Mouse (Mus musculus): ENCODE data around the gene Ccdc124.

Ccdc124 gene

DNA sequence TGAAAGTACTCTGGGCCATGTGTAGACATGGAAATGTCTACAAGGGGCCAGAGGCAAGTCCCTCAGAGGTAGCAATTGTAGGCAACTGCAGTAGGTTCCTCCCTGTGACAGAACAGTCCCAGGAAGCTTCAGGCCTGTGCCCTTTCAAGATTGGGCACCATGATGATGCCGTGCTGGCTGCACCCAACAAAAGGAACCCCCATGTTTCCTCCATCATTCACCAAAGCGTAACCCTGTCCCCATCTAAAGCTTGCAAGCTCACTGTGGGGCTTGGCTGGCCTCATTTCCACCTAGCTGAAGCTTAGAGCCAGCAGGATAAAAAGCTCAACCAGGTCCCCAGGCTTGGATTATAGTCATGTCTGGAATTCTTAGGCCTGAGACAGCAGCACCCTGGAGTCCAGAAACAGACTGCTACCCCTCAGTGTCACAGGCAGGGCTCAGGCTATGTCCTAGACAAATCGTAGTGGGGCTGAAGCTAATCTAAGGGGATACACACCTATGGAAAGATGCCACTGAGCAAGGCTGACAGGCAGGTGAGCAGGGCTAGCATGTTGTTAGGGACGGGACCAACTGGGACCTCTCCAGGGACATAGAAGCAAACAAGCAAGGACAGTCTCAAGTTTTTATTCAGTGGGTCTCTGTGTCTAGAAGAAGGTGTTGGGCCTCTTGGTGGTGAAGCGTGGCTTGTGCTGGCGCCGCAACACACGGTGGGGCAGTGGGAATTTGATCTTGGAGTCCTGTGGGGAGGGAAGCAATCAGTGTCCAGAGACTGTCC lies 21.2 kb upstream of the Ccdc124 start:
- no peak for DNase-seq

DNA sequence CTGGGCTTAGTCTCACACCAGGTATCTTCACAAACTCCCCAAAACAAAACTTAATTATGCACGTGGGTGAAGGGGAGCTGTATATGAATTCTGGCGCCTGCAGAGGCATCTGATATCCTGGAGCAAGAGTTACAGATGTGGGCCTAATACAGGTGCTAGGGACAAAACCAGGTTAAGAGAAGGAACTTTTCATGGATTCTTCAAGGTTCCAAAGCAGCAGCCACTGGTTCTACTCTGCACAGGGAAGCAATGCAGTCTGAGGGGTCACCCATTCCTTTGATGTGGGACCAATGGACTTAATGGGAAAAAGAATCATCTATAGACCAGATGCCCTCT lies 20.6 kb upstream of the Ccdc124 start:
- DNase-seq = no peak

DNA sequence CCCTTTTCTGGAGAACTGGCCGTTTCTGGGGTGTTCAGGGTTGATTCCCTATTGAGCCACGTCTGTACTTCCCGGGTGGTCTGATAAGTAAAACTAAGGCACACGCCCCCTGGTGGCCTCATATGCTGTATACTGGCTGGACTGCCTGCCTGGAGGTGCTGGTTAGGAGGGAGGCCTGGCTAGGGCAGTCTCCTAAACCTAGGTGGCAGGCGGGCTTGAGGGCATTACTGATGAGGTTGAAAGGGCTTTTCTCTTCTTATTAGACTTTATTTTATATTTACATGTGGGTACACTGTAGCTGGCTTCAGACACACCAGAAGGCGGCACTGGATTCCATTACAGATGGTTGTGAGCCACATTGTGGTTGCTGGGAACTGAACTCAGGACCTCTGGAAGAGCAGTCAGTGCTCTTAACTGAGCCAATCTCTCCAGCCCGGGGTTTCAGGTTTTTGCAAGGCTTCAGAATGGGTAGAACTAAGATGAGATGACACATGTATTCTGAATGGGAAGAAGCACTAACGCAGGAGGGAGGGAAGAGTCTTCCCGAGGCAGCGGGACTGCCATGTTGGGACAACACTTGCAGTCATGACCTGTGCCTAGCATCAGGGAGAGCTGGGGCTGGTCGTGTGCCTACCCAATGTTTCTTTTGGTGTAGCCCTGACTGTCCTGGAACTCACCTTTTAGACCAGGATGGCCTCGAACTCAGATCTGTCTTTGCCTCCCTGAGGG lies 20.1 kb upstream of the Ccdc124 start:
- peak; percentile 73 for DNase-seq

DNA sequence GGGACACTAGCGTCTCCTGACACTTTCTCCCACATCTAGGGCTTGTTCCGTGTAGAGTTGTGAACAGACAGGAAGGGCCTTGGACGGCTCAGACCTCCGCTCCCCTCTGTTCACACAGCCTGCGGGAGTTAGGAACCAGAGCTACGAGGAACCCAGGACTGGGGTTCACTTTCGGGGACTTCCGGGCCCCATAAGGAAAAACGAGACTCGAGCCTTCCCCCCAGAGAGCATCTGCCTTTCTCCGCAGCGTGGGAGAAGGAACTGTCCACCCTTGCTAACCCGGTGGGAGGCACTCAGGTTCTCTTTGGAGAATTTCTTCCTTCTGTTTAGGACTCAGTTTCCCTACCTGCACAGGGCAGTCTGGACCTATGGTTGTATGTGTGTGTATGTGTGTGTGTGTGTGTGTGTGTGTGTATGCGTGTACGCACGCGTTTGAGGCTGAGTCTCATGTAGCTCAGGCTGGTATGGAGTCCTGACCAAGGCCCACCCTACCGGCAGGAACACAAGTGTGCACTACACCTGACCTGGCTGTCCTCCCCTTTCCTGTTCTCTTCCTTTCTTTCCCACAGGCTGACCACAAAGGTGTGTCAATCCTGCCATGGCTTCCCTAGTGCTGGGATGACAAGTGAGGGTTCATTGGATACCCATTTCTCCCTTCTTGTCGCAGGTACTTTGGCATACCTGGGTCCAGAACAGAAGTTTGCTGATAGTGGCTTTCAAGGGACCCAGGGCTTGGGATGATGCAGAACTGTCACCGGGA lies 19.3 kb upstream of the Ccdc124 start:
- DNase-seq = no peak

DNA sequence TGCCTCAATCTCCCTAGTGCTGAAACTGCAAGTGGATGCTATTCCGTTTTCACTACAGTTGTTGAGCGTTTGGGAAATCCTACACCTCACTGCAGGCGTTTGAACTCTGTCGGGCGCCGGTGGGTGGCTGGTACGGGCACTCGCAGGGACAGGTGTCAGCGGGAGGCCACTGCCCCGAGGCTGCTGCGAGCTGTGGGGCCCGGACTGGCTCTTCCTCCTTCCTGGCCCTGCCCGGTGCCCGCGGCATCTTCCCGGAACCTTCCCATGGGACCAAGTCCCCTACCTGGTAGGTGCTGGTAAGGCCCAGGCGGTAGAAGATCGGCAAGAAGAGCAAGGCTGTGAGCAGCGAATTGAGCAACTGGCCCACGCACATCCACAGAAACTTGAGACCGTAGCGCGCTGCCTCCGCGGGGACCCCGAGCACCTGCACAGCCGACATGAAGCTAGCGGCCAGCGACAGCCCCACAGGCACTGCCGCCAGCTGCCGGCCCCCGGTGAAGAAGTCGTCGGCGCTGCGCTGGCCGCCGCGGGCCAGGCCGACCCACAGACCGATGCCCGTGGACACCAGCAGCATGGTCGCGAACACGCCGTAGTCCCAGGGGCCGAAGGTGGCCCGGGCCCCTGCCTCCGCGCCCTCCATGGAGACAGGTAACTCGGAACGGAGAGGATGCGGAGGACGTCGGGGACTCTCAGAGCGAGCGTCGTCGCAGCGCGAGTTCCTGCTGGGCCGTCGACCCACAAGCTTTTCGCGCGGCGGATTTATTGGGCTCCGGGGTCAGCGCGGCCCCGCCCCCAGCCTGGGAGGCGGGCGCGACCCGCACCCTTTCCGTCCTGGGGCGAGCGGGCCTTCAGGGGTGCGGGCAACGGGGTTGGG lies 18.5 kb upstream of the Ccdc124 start, which contains the start of gene Slc5a5:
TSS of gene Slc5a5 (minus strand) at position 736 of the 874 bp plus-strand sequence.
- no peak for DNase-seq

DNA sequence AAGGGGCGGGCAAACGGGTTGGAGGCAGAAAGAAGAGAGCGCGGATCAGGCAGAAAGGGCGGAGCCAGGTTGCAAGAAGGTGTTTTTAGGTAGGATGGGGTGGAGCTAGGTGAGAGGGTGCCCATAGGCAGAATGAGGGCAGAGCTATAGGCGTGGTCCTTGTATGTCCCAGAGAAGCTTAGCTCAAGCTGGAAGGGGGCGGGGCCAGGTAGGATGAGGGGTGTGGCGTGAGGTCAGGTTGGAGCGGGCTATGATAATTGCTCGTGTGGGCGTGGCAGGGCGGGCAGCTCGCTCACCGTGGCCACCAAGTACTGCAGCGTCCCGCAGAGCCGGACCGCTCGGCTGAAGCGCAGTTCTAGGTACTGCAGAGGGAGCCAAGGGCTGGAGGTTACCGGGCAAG lies 17.6 kb upstream of the Ccdc124 start:
- peak; percentile 64 for DNase-seq

DNA sequence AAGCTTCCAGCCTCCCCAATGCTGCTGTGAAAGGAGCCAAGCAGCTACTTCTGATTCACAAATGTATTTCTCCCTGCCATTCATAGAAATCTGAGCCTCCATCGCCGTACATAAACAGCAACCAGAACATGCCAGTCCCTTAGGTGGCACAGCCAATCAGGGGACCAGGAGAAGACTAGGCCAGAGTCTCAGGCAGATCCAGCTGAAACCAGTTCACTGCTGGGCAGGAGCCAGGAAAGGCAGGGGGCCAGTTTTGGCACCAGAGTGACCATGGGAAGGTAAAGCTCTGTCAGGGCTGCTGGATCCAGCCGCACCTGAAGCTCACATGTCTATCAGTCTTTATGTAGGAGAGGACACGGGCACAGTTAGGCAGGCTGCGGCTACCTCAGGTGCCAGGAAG lies 16.9 kb upstream of the Ccdc124 start:
- peak; percentile 46 for DNase-seq

DNA sequence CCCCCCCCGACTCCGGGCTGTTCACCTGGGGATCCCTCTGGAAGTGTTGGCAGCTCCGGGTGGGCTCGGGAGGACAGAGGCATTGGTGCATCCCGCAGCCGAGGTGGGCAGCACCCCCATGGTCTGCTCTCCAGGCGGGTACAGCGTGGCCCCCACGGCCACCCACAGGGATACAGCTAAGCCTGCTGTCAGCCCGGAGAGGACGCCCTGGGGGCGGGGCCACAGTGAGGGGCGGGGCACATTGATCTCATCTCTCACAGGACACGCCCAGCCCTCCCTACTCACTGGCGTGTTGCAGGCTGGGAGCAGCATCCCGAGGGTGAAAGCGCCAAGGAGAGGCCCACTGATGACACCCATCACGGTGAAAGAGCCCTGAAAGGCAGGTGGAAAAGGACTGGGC lies 13.9 kb upstream of the Ccdc124 start:
- no peak for DNase-seq

DNA sequence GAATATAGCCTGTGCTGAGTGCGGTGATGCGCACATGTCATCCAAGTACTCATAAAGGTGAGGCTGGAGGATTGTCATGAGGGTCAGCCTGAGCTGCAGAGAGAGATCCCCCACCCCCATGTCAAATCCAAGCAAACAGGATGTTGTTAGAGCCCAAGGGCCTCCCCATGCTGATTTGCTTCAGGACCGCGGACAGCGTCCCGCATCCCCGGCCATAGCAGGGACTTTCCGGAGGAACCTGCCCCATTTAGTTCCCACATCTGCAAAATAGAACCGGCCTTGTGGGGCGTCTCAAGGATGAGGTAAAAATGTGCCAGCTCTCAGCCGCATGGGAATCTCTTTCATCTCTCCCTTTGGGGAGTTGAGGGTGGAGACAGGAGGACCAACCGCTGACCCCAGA lies 11.9 kb upstream of the Ccdc124 start:
- DNase-seq = no peak

DNA sequence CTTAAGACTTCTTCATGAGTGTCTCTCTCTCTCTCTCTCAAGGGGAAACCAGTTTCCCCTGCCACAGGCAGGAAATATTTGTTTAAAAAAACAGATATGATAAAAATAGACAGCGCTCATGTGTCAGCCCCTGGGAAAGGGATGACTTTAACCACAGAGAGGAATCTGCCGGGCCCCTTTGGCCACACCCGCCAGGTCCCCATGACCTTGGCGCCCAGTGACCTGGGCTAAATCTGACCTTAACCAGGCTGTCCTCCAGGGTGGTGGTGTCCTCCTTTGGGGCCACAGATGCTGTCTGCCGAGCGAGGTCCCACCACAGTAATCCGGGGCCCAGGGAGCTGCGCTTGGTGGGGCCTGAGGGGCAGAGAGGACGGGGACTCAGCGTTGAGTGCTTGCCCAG lies 10.9 kb upstream of the Ccdc124 start:
- no peak for DNase-seq

DNA sequence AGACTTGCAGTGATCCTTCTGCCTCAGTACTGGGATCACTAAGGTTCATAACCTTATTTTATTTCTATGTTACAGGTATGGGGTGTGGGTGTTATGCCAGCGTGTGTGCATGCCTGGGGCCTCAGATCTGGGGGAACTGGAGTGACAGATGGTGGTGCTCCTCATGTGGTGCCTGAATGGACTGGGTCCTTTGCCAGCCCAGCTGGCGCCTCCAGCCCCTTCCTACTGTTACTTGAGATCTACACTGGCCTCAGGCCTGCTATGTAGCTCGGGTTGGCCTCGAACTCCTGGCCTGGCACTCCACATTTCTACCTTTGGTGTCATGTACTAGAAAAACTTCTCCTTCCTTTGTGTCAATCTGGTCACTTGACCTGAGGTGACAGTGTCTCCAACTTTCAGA lies 10.5 kb upstream of the Ccdc124 start:
- no peak for DNase-seq

DNA sequence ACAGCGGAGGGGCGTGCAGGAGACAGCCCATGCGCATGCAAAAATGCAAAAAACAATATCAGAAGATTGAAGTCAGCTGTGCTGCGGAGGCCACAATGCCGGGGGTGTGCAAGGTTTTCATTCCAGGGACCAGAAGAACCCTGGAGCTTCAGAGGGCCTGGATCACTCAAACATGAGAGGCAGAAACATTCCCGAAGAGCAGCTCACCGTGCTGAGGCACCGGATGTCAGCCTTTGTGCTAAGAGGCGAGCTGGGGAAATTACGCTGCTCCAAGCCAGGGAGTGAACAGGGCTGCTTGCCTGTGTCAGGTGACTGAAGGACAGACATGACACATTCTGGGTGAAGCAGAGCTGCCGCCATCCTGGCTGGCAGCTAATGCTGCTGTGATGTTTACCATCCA lies 6.8 kb upstream of the Ccdc124 start:
- no peak for DNase-seq

DNA sequence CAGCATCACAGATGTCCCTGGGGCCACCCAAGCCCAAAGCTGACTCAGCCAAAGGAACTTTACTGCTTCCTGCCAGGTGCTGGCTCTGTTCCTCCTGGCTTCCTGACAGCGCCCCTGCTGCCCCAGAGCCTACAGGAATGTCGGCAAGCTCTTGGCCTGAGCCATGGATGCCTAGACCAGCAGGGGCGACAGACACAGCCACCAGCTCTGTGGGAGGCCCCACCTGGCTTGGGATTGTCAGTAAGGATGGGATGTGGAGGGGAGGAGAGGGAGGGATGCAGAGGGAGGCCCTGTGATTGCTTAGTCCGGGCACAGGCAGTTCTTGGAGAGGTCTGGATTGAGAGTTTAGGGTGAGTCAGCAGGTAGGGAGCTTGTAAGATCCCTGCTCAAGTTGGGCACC lies 6.4 kb upstream of the Ccdc124 start:
- peak; percentile 41 for DNase-seq

DNA sequence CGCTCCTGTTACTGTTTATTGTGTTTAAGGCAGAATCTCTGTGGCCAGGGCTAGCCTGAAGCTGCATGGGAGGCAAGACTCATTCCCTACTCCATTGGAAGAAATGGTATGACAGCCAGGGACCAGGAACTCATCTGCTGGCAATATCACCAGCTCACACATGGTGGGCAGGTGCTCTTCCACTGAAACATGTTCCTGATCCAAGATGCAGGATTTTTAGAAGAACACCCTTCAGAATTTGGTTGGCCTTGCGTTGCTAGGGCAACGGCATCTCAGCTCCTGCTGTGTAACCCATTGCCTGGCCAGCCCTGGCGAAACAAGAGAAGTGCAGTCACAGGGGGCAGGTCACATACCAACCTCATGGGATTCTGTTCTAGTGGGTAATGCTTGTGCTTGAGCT lies 5.8 kb upstream of the Ccdc124 start:
- no peak for DNase-seq

DNA sequence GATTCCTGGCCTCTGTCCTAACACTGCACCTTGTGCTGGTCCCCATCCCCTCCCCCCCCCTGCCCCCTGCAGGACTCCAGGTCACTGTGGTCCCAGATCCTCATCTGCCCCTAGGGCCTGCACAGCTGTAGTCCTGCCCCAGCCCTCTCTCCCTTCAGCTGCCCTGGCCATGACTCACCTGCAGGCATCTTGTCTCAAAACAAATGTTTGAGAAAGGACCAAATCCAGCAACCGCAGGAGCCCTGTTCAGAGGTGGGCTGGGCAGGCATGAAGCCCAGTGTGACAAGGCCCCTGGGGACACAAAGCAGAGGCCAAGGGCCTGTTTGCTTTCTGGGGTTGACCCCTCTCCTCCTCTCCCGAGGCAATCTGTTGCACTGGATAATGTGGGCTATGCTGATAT lies 4.4 kb upstream of the Ccdc124 start:
- no peak for DNase-seq

DNA sequence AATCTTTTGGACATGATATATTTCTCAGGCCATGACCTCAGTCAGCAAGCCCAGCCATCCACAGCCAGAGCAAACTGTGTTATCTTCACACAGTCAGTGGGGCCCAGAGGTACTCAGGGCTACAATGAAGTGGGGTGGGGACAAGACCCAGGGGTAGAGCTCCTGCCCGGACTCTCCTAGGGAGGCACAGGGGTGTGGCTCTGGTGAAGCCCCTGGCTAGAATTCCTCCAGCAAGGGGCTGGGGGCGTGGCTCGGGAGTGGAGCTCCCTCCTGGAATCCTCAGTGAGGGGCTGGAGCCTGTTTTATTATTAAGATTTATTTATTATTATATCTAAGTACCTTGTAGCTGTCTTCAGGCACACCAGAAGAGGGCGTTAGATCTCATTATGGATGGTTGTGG lies 2.6 kb upstream of the Ccdc124 start:
- DNase-seq = no peak

DNA sequence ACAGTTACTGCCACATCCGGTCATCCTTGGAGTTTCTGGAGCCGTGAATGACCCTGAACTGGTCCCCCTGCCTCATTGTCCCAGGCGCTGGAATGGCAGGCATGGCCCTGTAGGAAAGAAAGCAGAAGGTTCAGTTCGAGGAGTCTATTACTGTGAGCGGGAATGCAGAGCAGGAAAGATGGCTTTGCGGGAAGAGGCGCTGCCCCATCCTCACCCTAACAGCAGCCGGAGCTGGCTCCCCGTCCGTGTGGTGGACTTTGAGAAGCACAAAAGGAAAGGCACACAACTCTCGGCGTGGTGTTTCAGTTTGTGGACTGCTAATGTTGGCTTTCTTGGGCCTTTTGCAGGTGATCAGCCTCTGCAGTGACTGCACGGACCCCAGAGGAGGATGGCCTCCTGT lies 706 bp upstream of the Ccdc124 start:
- DNase-seq = no peak

DNA sequence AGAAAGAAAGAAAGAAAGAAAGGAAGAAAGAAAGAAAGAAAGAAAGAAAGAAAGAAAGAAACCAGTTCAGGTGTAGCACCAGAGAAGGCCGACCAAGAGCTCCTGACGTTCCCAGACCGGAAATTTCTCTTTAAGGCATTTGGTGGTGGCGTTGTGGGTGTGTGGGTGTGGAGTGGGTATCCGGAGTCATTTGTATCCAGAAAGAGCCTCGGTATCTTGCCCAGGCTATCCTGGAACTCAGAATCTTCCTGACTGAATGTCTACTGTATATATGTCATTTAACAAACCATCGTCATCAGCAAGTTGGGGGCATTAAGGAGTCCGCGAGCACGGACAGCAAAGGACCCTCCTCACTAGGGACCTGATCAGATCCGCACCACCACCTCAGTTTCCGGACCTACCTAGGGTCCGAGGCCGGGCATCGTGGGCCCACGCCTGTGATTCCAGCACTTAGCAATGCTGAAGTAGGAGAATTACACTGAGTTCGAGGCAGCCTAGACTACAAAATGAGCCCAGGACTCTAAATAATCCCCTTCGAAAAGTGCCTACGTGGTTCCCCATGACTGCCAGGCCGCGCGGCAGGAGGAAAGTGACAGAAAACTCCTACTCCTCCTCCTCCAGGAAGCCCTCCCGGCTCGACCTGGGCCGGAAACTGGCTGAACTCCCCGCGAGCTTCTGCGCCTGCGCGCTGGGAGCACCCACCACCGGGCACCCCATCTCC lies 932 bp downstream of the Ccdc124 start:
- no peak for DNase-seq

DNA sequence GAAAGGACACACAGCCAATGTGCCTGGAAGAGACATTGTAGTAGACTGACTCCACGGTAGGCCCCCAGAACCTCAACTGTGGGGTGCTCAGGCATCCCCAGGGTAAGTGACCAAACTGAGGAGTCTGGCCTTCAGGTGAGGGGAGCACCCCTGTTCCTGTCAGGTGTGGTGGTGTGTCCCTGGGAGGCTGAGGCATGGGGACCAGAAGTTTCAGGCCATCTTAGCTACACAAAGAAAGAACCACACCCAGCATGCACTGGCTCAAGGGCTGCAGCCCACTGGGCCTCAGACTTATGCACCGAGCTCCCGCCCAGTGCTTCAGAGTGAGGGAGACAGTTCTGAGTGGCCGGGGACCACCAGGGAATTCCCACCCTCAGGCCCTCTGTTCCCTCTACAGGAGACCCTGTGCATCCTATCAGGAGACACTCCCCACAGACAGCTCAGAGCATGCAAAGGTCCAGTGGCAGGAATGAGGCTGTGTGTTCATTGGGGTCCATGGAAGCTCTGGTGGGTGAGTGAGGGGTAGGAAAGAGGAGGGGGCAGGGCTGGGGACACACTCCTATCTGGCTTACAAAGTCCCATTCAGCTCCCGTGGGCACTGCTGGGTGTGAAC lies 2.4 kb downstream of the Ccdc124 start:
- no peak for DNase-seq

DNA sequence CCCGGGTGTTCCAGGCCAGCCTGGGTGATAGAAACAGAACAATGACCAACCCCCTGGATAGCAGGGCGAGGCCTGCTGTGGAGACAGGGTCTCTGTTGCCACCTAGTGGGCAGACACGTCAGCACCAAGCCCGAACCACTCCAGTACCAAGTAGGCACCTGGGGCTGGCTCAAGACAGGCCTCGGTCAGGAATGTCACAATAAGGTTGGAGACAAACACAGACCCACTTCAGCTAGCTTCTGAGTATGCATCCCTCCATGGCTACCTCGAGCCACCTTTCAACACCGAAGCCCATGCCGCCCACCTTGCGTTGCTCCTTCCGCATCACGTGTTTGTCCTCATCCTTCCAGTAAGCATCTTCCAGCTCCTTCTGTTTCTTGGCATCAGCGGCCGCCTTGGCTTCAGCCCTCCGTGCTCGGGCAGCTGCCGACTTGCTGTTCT lies 4.1 kb downstream of the Ccdc124 start:
- DNase-seq = peak; percentile 85

DNA sequence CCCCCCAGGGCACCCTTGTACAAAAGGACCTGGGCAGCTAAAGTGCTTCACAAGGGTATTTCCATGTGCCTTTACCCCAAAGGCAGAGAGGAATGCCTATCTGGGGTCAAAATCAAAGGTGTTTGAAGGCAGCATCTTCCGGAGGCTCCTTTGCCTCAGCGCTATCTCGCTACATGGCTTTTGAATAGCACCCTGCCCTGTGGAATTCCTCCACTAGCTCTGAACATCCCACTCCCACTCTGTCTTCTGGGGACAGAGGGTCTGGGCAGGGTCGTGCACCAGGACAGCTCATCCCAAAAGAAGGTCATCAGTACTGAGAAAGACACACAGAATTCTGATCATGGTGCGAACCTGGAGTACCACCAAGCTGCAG lies 4.5 kb downstream of the Ccdc124 start:
- no peak for DNase-seq
